Mouse (Mus musculus) heart, adult 2 months (tissue): ENCODE measurements around the gene 1600014C23Rik. TPM values are rescaled to one million over a fixed set of nuclear protein-coding genes. Genes with fewer than 3 reads are reported as not detected.
A peak's percentile ranks its signal among the peaks of the same experiment; 100 is the strongest.

Experiments used
- DNase-seq, 2 experiments: peaks; one replicate each; pipeline ENCODE4 v3.0.0; 2021
- H3K27ac ChIP-seq: fragments of 200-600 bp; 2 replicates; pipeline ENCODE4 v1.8.1; 2022
- H3K27me3 ChIP-seq: fragments of 200-500 bp; 2 replicates; pipeline ENCODE4 v1.6.1; 2012; ENCODE audit warnings: mild to moderate bottlenecking, low read length, inconsistent platforms, mixed read lengths; ENCODE audit not compliant: control insufficient read depth, insufficient read depth
- H3K36me3 ChIP-seq: fragments of 200-500 bp; 2 replicates; pipeline ENCODE4 v1.6.1; 2012; ENCODE audit warnings: low read length, inconsistent platforms; ENCODE audit not compliant: control insufficient read depth, insufficient read depth
- H3K4me1 ChIP-seq: fragments of 200-500 bp; 2 replicates; pipeline ENCODE4 v1.6.1; 2011; ENCODE audit warnings: low read length; ENCODE audit not compliant: control insufficient read depth, insufficient read depth
- H3K4me3 ChIP-seq: fragments of 200-600 bp; 2 replicates; pipeline ENCODE4 v1.8.1; 2022
- H3K79me2 ChIP-seq: fragments of 200-500 bp; replicated peaks from 2 replicates; pipeline ENCODE4 v1.6.1; 2012; ENCODE audit warnings: mild to moderate bottlenecking, inconsistent platforms, low read length, moderate library complexity, mixed read lengths; ENCODE audit not compliant: control insufficient read depth, insufficient read depth
- H3K9ac ChIP-seq: fragments of 200-500 bp; 2 replicates; pipeline ENCODE4 v1.6.1; 2012; ENCODE audit warnings: low read depth, mild to moderate bottlenecking, control low read depth, inconsistent platforms, low read length, mixed read lengths
- CTCF ChIP-seq: fragments of 200-600 bp; IDR thresholded peaks from 2 replicates; pipeline ENCODE4 v1.8.1; 2022; ENCODE audit warnings: antibody characterized with exemption, mild to moderate bottlenecking, moderate library complexity
- EP300 ChIP-seq: fragments of 200-500 bp; IDR thresholded peaks from 2 replicates; pipeline ENCODE4 v1.6.1; 2011; ENCODE audit warnings: low read depth, low read length, control low read depth; ENCODE audit not compliant: insufficient read depth
- POLR2A ChIP-seq: fragments of 200-500 bp; IDR thresholded peaks from 2 replicates; pipeline ENCODE4 v1.6.1; 2011; ENCODE audit warnings: mild to moderate bottlenecking, low read depth, low read length, control low read depth; ENCODE audit not compliant: insufficient read depth
- WGBS: fragments of 180-500 bp; shearing (Covaris S2); methylation state at CpG from one replicate; pipeline ENCODE4 v1.1.7; 2018; 5-methylcytosine and 5-hydroxymethylcytosine counted together
- intact Hi-C: fragments of 180-260 bp; cut with DNase I; formaldehyde crosslinking; loops from one replicate; pipeline ENCODE4 v1.15.1; 2025
- polyA plus RNA-seq: library from polyadenylated mRNA; depleted of rRNA; stranded (reverse); fragments of >200 nt; gene quantifications from 2 replicates; pipeline ENCODE4 v1.2.3, GENCODE M21; 2012
- total RNA-seq, 2 experiments: library from RNA; stranded (reverse); gene quantifications; 2 replicates each; pipeline ENCODE4 v1.2.3; 2021

1600014C23Rik gene
- total and polyA plus RNA-seq, 3 experiments, result 0.66 TPM; not detected in 2

DNA sequence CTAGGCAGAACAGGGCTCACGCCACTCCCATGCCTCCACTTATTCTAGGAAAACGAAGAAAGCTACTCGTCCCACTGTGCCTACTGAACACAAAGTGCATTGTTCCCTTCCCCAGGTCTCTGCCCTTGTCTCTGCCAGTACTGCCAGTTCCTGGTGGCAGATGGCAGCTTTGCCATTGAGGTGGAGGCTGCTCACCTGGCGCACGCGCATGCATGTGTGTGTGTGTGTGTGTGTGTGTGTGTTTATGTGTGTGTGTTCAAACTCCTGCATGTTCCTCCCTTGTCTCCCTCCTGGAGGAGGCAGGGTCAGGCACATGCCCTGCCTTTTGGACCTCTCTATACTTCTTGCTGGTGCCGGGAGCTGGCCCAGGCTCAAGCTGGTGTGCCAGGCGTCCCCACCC is 38.5 kb upstream of the 1600014C23Rik start:
- no peaks in the 10 kb centered on the region for H3K36me3 ChIP-seq
- no peaks in the 10 kb centered on the region for H3K79me2 ChIP-seq
- H3K27me3 ChIP-seq, result no peaks in the 10 kb centered on the region
- H3K27ac ChIP-seq, result no peak overlapping the region
- intact Hi-C loops, result loop anchor here (2.0 kb wide), 1 partner anchor 19 kb away; no protein-coding TSS in a partner anchor
- peaks cover 11% of the 10 kb centered on the region for H3K4me1 ChIP-seq
- H3K9ac ChIP-seq, result no peak overlapping the region
- 84% methylated on average over 8 of the region's 8 CpGs for WGBS
- no peak overlapping the region for H3K4me3 ChIP-seq
- no peak for DNase-seq
- no peak for TF ChIP-seq POLR2A
- TF ChIP-seq CTCF, result no peak
- no peak for TF ChIP-seq EP300

GRCm38 (mm10) chr17:45770441-45770840 is 36.8 kb upstream of the 1600014C23Rik start:
- Histone ChIP-seq H3K79me2 (no peaks in the 10 kb centered on the region), H3K4me1 (peaks cover 16% of the 10 kb centered on the region), H3K4me3 (no peak overlapping the region), H3K27me3 (no peaks in the 10 kb centered on the region), H3K27ac (no peak overlapping the region), H3K9ac (no peak overlapping the region), H3K36me3 (no peaks in the 10 kb centered on the region)
- intact Hi-C loops, result no loop called here
- TF ChIP-seq EP300 (no peak), POLR2A (no peak), CTCF (no peak)
- peak; percentile 44 to 47 for DNase-seq
- whole genome bisulfite sequencing, result 49% methylated on average over 6 of the region's 6 CpGs

GRCm38 (mm10) chr17:45769821-45770220 is 36.2 kb upstream of the 1600014C23Rik start:
- H3K4me1 ChIP-seq, result peaks cover 16% of the 10 kb centered on the region
- H3K36me3 ChIP-seq, result no peaks in the 10 kb centered on the region
- TF ChIP-seq EP300 (no peak), POLR2A (no peak), CTCF (no peak)
- H3K9ac ChIP-seq, result no peak overlapping the region
- DNase-seq, result peak; percentile 63 to 66
- intact Hi-C loops, result loop anchor here (5.0 kb wide), 1 partner anchor 37 kb away; no protein-coding TSS in a partner anchor
- no peaks in the 10 kb centered on the region for H3K27me3 ChIP-seq
- no peaks in the 10 kb centered on the region for H3K79me2 ChIP-seq
- H3K4me3 ChIP-seq, result no peak overlapping the region
- H3K27ac ChIP-seq, result peak overlapping the region; percentile 26
- WGBS, result 56% methylated on average over 6 of the region's 6 CpGs

DNA sequence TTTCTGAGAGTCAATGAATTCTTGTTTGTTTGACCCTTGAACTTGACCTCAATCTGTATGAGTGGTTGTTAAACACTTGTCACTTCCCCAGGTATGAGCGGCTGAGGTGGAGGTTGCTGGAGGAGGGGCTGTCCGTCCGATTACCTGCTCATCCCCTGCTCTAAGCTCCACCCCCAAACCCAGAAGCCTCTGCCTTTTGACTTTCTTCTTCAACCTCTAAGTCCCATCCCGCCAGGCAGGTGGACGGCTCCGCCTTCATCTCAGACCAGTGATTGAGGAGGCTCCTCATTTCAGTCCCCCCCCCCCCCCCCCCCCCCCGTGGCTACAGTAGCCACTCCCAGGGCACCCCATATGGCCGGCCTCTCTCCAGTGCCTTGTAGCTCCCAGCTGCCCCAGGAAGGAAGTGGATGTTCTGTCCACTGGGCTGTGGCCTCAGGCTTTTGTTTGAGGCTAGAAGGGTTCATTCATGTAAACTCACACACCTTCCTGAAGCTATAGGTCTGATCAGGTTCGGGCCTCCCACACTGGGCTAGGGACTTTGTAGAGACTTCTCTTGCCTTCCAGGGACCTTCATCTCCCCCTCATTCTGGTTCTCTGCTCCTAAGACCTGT is 34.0 kb upstream of the 1600014C23Rik start:
- no peak overlapping the region for H3K4me3 ChIP-seq
- intact Hi-C loops, result loop anchor here (5.0 kb wide), 1 partner anchor 40 kb away; no protein-coding TSS in a partner anchor
- H3K4me1 ChIP-seq, result peaks cover 16% of the 10 kb centered on the region
- no peaks in the 10 kb centered on the region for H3K79me2 ChIP-seq
- no peak overlapping the region for H3K9ac ChIP-seq
- no peak for TF ChIP-seq POLR2A
- TF ChIP-seq EP300, result no peak
- TF ChIP-seq CTCF, result no peak
- H3K27ac ChIP-seq, result peak overlapping the region; percentile 69
- no peaks in the 10 kb centered on the region for H3K36me3 ChIP-seq
- DNase-seq, result no peak
- 57% methylated on average over 9 of the region's 9 CpGs for WGBS
- H3K27me3 ChIP-seq, result no peaks in the 10 kb centered on the region

- Histone ChIP-seq H3K36me3 (no peaks in the 10 kb centered on the region), H3K4me1 (peaks cover 17% of the 10 kb centered on the region), H3K9ac (no peak overlapping the region), H3K27ac (peak overlapping the region; percentile 69), H3K79me2 (no peaks in the 10 kb centered on the region), H3K4me3 (0 out of 2 replicates have a peak overlapping the region, but pooled peaks have one; percentile 5), H3K27me3 (no peaks in the 10 kb centered on the region)
- TF ChIP-seq EP300 (peak; percentile 7; the same call in 1 of the 2 replicates), POLR2A (no peak)
- intact Hi-C loops, result loop anchor here (5.0 kb wide), 1 partner anchor 40 kb away; no protein-coding TSS in a partner anchor
- WGBS, result 4% methylated on average over 12 of the region's 12 CpGs
- peak; percentile 84 to 91 for DNase-seq
Measured at GRCm38 (mm10) chr17:45766735-45767535, 33.3 kb upstream of the 1600014C23Rik start.
